Mouse (Mus musculus): ENCODE data around the gene Pdlim7.

DNA sequence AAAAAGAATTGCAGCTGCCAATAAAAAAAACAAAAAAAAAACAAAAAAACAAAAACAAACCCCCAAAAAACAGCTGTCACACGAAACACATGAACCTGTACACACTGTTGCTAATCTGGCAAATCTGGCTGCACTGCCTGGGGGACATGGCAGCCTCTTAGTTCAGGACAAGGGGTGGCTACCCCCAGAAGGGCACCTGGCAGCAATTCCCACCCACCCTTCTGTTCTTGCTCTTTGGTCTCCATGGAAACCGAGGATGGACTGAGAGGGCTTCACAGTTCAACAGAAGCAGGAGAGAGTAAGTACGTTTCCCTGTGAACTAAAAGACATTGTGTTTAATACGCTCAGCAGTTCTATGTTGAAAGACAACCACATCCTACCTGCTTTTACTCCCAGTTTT is 17.8 kb downstream of the Pdlim7 start:
- TF ChIP-seq CTCF (IDR thresholded peaks at IDR 0.05) (no peak), POLR2A (IDR thresholded peaks at IDR 0.05; ENCODE audit: insufficient read depth, low read depth, low read length) (no peak), EP300 (IDR thresholded peaks at IDR 0.05; ENCODE audit: insufficient read depth, low read depth, low read length) (no peak)

Data from heart, adult 2 months (tissue).